Mouse (Mus musculus): ENCODE measurements around the gene Ints12.

Ints12 gene

DNA sequence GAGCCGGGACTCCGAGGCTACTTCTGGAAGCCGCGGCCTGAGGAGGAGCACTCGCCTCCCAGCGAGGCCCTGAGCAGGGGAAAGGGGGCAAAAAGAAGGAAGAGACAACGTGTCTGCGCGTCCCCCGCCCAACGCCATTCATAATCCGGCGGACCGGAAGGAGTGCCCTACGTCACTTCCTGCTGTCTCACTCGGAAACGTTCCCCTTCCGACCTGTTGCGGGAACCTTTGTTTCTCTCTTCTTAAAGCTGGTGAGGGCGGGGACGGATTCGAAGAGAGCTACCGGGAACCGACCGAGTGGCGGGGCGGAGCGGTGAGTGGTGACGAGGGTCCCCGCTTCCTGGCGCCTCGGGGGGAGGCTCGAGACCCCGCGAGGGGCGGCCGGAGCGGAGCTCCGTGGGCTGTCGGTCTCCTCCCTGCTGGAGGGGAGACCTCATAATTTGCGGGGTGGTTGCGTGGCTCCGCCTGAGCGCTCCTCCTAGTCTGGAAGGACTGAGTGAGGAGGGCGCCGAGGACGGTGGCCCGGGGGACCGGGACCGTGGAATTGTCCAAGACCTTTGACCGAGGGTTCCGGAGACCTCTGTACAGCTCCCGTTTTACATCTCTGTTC, at the start of gene Ints12, which contains the start of gene Gstcd:
Ints12 (plus strand) TSS at position 177 of the 610 bp plus-strand sequence.
Gstcd (minus strand) TSS at position 370 of the 610 bp plus-strand sequence.
- DNase-seq, result peak; percentile 91

DNA sequence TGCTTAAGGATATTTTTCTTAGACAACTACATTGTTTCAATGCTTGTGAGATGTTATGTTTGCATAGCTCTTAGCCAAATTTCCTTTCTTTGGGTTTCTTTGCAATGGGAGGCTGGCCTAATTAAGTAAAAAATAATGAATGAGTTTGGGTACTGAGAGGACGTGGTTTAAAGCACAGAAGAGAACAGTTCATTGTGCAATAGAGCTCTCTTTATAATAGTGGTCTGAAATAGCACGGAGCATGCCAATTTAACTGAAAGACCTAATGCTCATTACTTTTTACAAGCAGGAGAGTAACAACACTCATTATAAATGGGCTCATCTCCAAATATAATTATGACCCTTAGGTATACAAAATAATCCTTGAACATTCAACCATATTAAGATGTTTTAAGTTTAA, 39.6 kb upstream of the Ints12 start:
- no peak for DNase-seq

DNA sequence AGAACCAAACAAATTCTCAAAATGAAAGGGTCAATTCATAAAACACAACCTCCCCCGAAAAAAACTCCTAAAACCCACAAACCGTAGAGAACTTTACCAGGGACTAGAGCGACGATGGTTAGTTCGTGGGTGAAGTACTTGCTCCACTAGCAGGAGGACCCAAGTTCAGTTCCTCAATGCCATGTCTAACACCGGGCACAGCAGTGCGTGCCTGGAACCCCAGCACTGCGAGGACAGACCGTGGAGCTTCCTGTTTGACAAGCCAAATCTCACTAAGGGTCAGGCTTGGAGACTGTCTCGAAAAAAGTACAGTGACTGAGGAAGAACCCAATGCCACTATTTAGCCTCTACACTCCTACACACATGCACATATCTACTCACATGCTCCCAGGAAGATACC, 16.1 kb upstream of the Ints12 start:
- DNase-seq, result no peak

DNA sequence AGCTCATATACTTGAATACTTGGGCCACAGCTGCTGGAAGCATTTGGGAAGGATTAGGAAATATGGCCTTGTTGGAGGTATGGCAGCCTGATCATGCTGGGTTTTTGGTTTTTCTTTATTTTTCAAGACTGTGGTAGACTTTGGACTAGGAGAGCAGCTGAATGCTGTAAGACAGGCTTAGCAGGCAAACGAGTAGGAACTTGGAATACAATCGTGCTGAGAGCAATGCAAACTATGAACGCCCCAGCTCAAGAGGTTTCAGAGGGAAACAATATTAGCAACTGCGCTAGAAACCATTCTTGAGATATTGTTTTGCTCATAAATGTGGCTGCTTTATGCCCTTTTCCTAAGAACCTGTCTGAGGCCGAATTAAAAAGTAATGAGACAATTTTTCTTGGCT, 8.9 kb upstream of the Ints12 start:
- DNase-seq, result no peak

DNA sequence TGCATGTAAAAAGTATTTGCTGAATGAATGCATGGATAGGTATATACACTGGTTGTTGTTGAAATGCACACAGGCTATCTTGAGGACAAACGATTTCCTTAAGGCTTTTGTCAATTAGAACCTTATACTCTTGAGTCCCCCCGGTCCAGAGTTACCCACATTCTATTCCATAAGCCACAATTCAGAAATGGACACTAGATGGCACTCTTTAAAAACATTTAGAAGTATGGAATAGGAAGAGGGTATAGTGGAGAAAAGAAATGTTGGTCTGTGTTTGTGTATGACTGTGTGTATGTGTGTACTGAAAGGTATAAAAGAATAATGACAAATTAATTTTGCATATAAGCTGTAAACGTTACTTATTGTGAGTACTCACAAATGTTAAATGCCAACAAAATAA, 5.8 kb upstream of the Ints12 start:
- no peak for DNase-seq

DNA sequence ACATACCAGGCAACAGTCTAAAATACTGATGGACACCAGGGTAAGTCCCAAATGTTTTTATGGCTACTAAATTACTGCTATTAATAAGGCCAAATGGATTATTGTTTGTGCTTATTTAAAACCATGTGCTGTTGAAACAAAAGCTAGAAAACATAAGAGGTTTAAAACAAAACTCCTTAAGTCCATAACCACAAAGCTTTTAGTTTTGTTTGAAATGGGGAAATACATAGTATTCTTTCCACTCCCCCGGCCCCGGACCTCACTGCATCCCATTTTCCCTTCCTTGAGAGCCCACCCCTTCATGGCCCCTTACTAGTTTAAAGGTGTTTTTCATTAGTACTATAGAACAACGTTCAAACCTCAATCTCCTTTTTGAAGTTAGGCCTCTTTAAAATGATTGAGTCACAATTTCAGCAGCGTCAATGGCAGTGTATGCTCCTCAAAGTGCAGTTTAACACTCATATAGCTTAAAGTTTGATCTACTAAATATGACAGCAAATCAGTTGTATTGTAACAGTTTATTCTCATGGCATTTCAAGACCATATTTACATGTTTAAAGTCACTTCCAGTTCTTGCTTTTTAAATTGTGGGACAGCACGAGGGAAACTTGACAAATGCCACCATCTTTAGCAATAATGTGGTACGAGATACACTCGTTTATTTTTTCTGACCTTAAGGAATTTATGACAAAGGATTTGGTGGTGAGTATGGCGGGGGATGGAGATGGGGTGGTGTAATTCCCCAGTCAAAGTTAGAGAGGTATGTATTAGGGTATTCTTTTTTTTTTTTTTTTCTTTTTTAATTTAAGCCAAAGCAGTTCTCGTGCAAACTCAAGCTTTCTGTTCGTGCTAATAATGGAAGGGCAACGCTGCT, 1.2 kb upstream of the Ints12 start:
- no peak for DNase-seq

DNA sequence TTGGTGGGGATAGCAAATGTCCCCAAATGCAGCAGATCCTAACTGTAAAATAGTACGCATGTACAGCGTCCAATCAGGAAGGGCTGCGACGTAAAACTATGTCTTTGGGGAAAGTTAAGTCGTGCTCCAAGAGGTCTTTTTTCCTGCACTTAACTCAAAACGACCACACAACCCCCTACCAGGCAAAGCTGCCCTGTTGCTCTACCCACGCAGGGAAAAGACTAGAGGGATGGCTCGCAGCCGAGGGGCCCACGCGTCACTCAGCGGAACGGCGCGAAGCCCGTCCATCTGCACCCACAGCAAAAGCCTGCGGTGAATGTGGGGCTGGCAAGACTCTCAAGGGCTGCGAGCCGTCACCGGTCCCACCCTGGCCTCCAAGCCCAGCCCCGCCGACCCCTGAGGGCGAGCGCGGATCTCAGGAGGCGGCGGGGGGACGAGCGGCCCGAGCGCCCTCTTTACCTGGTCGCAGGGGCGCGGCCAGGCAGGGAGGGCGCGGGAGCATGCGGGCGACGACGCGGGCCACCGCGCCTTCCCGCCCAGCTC, 448 bp upstream of the Ints12 start:
- DNase-seq, result no peak

DNA sequence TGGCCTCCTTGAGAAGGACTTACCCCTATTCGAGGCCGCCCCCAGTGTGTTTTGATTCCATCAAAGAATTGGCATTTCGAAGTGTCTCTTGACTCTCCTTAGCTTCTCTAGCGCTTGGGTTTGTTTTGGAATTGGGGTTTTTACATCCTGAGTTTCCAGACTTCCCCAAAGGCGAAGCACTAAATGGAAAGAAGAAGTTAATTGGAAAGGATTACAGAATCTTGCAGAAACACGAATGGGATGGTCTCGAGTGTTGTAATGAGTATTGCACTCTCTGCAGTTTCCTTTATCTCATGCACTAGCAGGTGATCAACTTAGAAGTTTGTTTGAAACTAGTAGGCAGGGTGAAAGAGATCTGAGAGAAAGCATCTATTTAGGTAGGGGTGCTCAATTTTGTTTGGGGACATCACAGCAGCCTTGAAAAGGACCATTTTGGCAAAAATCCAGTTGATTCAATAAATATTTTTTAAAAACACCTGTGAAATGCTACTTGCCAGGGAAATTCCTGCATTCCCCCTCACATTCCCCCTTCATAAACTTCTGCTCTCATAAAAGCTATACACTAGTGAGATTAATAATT, 724 bp downstream of the Ints12 start:
- no peak for DNase-seq

DNA sequence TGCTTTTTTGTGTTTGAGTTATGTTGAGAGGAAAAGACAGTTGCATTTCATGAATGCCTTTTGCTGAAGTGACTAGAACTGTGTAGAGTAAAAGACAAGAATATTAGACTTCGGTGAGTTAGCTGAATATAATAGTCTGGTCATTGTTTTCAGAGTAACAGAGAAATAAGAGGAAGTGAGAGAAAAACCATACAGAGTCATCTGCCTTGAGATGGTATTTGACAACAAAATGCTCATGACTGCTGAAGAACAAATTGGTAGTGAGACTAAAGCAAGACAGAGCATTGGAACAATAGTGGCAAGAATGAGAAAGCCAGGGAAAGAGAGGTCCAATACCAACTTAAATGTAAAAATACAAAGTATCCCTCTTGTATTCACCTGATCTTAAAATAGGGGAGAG, 1.3 kb downstream of the Ints12 start:
- DNase-seq, result no peak

DNA sequence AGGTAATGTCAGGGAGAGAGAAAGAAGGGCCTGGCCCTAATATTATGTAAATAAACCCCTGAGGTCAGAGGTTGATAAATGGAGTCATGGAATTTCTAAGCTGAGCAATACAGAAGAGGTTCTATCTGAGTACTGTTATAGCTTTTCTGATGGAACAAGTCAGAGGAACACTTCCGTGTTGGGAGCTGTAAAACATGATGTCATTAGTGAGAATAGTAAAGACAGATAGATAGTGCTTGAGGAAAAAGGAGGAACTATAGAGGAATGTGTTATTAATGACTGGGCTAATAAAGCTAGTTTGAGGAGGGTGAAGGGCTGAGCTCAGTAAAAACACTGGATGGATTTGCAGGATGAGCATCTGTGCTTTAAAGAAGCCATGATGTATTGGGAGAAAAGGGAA, 2.7 kb downstream of the Ints12 start:
- no peak for DNase-seq

DNA sequence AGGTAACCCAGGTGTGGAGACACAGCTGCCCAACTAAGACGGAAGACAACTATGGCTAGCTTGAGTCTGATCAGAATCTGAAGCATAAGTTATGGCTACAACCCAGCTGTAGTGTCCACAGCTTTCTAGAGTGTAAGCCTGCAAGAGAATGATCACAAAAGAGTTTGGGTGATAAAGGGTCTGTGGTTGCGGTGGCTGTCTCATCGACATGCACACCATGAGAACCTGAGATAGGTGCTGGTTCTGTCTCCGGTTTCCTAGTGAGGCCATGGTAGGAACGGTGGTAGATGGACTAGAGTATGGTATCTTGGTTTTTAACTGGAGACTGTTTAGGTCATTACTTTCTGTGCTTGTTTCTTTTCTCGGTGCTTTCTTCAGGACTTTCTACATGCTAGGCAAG, 6.3 kb downstream of the Ints12 start:
- no peak for DNase-seq

DNA sequence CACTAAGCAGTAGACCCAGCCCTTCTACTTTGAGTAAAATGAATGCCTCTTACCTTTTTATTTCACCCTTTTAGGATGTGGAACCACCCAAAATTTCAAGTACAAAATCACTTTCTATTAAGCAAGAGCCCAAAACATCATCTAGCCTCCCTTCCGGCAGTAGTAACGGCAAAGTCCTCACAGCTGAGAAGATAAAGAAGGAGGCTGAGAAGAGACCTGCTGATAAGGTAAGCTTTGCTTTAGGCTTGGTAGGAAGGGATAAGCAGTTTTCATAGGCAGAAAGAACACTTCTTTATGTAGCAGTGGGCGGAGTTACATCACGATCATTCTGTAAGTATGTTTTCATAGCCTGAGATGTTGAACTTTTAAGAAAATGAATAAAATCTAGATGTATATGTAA, 6.7 kb downstream of the Ints12 start:
- DNase-seq, result no peak

DNA sequence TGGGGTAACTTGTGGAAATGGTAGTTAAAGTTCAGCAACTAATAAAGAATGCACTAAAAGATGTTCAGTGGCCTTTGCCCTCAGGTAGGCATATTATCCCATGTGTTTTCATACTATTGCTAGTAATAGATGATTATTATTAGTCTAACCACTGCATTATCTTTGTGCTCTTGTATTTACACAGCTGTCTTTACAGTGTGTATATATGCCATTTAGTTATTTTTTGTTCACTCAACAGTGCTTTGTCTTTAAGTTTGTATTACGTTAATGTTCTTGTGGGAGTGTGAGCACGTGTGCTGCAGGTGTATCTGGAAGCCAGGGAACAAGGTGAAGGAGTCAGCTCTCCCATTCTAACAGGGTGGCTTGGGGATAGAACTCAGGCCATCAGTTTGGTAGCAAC, 7.3 kb downstream of the Ints12 start:
- no peak for DNase-seq

DNA sequence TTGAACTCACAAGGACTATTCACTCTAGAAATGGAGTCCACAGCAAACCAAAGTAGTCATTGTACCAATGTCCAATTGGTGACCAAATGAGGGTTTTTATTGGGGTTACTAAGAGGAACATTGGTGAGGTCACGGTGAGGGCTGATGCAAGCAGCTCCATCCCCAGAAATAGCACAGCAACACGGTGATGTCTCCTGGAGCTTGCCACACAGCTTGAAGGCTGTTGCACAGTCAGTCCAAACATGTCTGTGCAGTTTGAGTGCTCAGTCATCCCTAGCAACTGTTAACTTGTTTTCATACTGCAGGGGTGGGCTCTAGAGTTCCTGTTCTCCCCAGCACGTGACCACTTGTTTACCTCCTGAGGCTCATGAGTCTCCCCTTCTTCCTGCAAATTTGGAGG, 12.1 kb downstream of the Ints12 start:
- DNase-seq, result no peak

DNA sequence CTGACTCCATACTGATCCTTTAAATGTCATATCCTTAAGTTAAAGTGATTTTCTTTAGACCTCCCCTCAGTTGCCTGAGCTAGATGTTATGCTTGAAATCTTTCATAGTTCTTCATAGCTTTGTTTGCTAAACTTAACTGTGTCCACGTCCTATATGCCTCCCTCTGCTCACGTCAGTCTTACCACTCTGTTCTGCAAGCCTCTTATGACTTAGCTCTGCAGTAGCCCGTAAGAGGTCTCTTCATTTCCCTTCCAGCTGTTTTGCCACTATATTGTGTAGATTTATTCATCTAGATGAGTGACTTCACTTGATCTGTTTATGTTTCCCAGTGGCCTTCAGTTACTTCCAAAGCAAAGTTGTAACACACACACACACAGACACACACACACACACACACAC, 12.8 kb downstream of the Ints12 start:
- no peak for DNase-seq

DNA sequence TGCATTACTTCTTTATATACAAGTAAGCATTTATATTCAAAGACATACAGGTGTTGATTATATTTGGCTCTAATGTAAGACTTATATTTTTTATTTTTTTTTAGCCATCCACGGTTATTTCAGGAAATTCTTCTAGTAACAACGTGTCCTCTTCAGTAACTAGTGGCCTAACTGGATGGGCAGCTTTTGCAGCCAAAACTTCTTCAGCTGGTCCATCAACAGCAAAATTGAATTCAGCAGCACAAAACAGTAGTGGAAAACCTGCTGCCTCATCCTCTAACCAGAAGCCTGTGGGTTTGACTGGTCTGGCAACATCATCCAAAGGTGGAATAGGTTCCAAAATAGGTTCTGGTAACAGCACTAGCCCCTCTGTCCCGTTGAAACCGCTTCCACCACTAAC, 17.1 kb downstream of the Ints12 start:
- DNase-seq, result no peak

DNA sequence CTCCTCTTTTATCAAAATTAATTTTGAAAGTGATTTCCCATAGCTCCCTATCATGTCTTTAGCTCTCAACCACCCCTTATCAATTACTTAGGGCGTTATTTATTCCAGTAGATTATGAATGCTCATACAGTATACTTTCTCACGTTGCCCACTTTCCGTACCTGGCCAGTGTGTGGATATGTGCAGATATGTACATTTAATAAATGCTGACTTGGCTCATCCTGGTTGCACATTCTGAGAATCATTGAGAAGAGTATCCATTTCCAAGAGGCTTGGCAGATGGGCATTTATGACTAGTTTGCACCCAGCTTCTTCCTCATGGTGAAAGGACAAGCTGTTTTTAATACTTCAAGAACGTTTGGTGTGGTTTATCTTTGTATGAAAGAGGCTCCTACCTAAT, 18.2 kb downstream of the Ints12 start:
- no peak for DNase-seq

DNA sequence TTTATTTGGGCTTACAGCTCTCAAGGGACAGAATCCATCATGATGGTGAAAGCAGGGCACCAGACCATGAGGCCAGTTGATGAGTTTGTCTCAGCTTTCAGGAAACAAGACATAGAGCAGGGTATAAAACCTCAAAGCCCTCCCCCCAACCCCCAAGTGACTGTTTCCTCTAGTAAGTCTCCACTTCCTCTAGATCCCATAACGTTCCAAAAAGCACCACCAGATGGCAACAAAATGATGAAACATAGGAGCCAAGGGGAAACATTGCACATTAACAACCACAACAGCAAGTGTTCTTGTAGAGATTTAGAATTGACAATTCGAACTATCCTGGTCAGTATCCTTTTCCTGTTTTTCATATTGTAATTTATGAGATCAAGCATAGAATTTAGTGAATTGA, 20.1 kb downstream of the Ints12 start:
- DNase-seq, result no peak

DNA sequence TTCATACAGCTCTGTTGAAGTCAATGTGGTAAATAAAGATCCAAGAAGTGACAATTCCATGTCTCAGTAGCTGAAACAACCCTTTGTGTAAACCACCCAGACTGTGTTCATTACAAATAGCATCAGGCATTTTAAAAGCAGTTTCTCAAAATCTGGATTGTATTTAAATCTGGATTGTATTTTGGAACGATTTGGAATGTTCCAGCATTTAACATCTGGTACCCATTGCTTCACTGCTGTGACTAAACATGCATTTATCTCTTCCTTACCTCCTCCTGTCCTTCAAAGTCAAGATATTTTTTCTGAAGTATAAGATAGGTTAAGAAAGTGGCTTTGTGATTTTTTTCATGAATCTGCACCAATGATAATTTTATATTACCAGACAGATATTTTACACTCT, 21.6 kb downstream of the Ints12 start:
- DNase-seq, result no peak

DNA sequence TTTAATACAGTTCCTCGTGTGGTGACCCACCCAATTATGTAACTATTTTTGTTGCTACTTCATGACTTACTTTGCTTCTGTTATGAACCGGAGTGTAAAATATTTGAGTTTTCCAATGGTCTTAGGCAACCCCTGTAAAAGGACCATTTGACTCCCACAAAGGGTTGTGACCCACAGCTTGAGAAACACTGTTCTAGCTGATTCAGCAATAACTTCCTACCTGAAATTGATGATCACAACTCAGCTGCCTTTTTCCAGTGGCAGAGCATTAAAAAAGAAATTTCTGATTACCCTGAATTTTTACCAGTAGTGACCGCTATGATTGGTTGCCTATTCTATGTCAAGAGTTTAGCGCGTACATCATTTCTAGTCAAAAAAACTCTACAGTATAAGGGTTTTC, 39.7 kb downstream of the Ints12 start:
- DNase-seq, result no peak

DNA sequence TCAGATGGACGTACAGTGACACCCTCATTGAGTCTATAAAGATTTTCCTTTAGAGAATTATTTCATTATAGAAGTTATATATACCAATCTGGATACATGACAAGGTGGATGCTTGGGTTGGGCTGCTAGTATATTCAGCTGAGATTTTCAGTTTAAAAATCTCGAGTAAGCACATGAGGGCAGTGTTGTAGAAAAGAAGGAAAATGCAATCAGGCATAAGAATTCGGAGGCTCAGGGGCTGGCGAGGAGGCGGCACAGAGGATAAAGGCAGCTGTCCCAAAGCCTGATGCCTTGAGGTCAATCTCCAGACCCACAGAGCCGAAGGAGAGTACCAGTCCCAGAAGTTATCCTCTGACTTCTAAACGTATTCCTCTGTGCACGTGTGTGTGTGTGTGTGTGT, 41.0 kb downstream of the Ints12 start:
- DNase-seq, result no peak

DNA sequence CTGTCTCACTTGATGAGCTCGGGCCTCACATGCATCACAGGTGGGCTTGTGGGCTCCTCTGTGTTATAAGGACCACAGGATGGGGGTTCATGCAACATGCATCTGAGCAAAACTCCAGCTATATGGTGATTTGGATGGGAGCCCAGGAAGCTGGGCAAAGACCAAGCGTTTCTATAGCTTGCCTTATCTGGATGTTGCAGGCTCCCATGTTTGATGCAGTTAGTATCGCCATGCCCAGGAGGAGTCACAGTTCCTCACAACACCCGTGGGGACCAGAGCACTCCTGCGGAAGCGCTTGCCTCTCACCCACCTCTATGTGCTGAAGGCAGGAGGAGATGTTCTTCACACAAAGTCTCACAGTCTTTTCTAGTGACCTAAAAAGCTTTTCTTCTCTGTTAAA, 50.2 kb downstream of the Ints12 start:
- DNase-seq, result no peak

DNA sequence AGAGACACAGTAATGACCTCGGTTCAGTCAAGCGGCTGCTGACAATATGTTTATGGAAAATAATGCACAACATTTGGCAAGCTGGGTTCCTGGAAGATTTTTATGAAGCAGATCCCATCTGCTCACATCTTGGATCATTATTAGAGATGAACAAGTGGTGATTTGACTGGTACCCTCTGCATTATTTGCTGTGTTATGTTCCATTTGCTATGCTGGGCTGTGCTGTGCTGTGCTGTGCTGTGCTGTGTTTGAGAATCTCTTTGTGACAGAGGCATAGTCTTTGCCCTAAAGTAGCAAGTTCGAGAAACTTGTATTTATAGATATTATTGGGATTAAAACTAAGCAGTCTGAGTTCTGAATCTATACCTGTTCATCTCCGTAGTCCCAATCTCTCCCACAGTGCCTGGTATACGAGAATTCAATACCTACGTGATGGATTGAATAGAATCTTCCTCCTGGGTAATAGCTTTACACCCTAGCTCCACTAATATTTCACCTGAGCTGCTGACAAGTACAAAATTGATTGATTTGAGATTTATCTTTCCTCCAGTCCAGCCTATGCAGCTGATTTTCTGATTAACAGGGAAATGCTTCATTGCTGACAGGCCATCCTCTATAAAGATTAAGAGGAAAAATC, 53.0 kb downstream of the Ints12 start:
- no peak for DNase-seq
